Mouse (Mus musculus) CH12.LX (cell line): ENCODE measurements at regions not wholly inside any gene's neighbourhood (a gene's known extent, or its start where the extent isn't known, plus 50 kb on each side); places are given as distances from the start of the nearest gene placed in this dataset.

ENCODE experiments used
- DNase-seq: peaks from one replicate; pipeline ENCODE4 v3.0.0-alpha.2; 2013; ENCODE audit errors: extremely low read depth
- H3K27ac ChIP-seq: 2 replicates; pipeline ENCODE4 v1.5.1; 2012; ENCODE audit warnings: low read depth, mild to moderate bottlenecking, control low read depth, moderate library complexity; ENCODE audit not compliant: insufficient read depth
- H3K27me3 ChIP-seq: replicated peaks from 2 replicates; pipeline ENCODE3; 2012; ENCODE audit warnings: inconsistent platforms
- H3K36me3 ChIP-seq, 2 experiments: replicated peaks in 1 of 2; 2 replicates each; pipeline versions ENCODE3 to v1.6.1; 2012; ENCODE audit warnings: inconsistent platforms in 1 of 2, low read length in 1 of 2, mild to moderate bottlenecking in 1 of 2, mixed read lengths in 1 of 2, moderate library complexity in 1 of 2; ENCODE audit not compliant: control insufficient read depth in 1 of 2, insufficient read depth in 1 of 2
- H3K4me1 ChIP-seq, 2 experiments: 2 replicates each; pipeline ENCODE4 v1.6.1; 2012; ENCODE audit warnings: inconsistent platforms in 1 of 2, moderate library complexity in 1 of 2; ENCODE audit not compliant: insufficient read depth in 2 of 2, control insufficient read depth in 1 of 2
- H3K4me2 ChIP-seq: 2 replicates; pipeline ENCODE4 v1.6.1; 2012; ENCODE audit warnings: low read depth, mild to moderate bottlenecking, control low read depth; ENCODE audit not compliant: poor library complexity, insufficient read depth, severe bottlenecking
- H3K4me3 ChIP-seq, 3 experiments: fragments of 150-350 bp in 1 of 3; sonication (generic) in 1 of 3; replicated peaks in 1 of 3; 2 replicates each; pipeline versions ENCODE3 to v1.5.1; 2011 to 2012; ENCODE audit warnings: low read depth in 2 of 3, low read length in 2 of 3, mild to moderate bottlenecking in 2 of 3, moderate library complexity in 2 of 3, control low read depth in 1 of 3, improper control_type of control experiment in 1 of 3, inconsistent platforms in 1 of 3, mixed read lengths in 1 of 3; ENCODE audit not compliant: poor library complexity in 1 of 3
- H3K79me2 ChIP-seq: replicated peaks from 2 replicates; pipeline ENCODE4 v1.6.1; 2012; ENCODE audit warnings: mild to moderate bottlenecking, moderate library complexity; ENCODE audit not compliant: control insufficient read depth, poor library complexity, insufficient read depth, severe bottlenecking; ENCODE audit errors: extremely low read depth
- H3K9ac ChIP-seq: 2 replicates; pipeline ENCODE4 v1.6.1; 2012; ENCODE audit warnings: low read depth, mild to moderate bottlenecking, control low read depth, moderate library complexity; ENCODE audit not compliant: insufficient read depth
- H3K9me3 ChIP-seq: replicated peaks from 2 replicates; pipeline ENCODE3; 2012; ENCODE audit warnings: low read length, inconsistent platforms, mixed read lengths
- CHD2 ChIP-seq: IDR thresholded peaks from 2 replicates; pipeline ENCODE4 v1.6.1; 2011; ENCODE audit warnings: low read length, improper control_type of control experiment
- CTCF ChIP-seq, 2 experiments: IDR thresholded peaks in 1 of 2; conservative IDR thresholded peaks in 1 of 2; 2 replicates each; pipeline ENCODE4 v1.5.1; 2011 to 2012; ENCODE audit warnings: low read depth in 2 of 2, low read length in 2 of 2, improper control_type of control experiment in 1 of 2, inconsistent platforms in 1 of 2, mild to moderate bottlenecking in 1 of 2, moderate library complexity in 1 of 2
- ELF1 ChIP-seq: IDR thresholded peaks from 2 replicates; pipeline ENCODE4 v1.6.1; 2014; ENCODE audit warnings: low read depth, mild to moderate bottlenecking, inconsistent platforms, low read length, improper control_type of control experiment
- EP300 ChIP-seq: IDR thresholded peaks from 2 replicates; pipeline ENCODE4 v1.6.1; 2011; ENCODE audit warnings: low read length, improper control_type of control experiment
- GABPA ChIP-seq: IDR thresholded peaks from 2 replicates; pipeline ENCODE4 v1.6.1; 2012; ENCODE audit warnings: low read depth, low read length, improper control_type of control experiment, inconsistent platforms; ENCODE audit not compliant: insufficient replicate concordance
- IRF4 ChIP-seq: IDR thresholded peaks from 2 replicates; pipeline ENCODE4 v1.6.1; 2014; ENCODE audit warnings: low read depth, mild to moderate bottlenecking, inconsistent platforms, low read length, improper control_type of control experiment
- JUN ChIP-seq: IDR thresholded peaks from 2 replicates; pipeline ENCODE4 v1.6.1; 2011; ENCODE audit warnings: low read depth, mild to moderate bottlenecking, low read length, improper control_type of control experiment, moderate library complexity; ENCODE audit not compliant: insufficient read depth
- MAFK ChIP-seq: IDR thresholded peaks from 2 replicates; pipeline ENCODE4 v1.6.1; 2011; ENCODE audit warnings: low read length, improper control_type of control experiment; ENCODE audit not compliant: insufficient replicate concordance
- MAX ChIP-seq: IDR thresholded peaks from 2 replicates; pipeline ENCODE4 v1.6.1; 2011; ENCODE audit warnings: low read length, improper control_type of control experiment
- MXI1 ChIP-seq: IDR thresholded peaks from 2 replicates; pipeline ENCODE4 v1.6.1; 2011; ENCODE audit warnings: mild to moderate bottlenecking, low read depth, low read length, improper control_type of control experiment
- NELFE ChIP-seq: IDR thresholded peaks from 2 replicates; pipeline ENCODE4 v1.6.1; 2011; ENCODE audit warnings: low read depth, low read length, improper control_type of control experiment
- POLR2A ChIP-seq: IDR thresholded peaks from 2 replicates; pipeline ENCODE4 v1.6.1; 2011; ENCODE audit warnings: low read depth, mild to moderate bottlenecking, improper control_type of control experiment, low read length
- POLR2AphosphoS2 ChIP-seq: IDR thresholded peaks from 2 replicates; pipeline ENCODE4 v1.6.1; 2011; ENCODE audit warnings: low read depth, low read length, improper control_type of control experiment
- RAD21 ChIP-seq: IDR thresholded peaks from 2 replicates; pipeline ENCODE4 v1.6.1; 2011; ENCODE audit warnings: low read depth, mild to moderate bottlenecking, low read length, improper control_type of control experiment, moderate library complexity
- USF1 ChIP-seq: IDR thresholded peaks from 2 replicates; pipeline ENCODE4 v1.6.1; 2014; ENCODE audit warnings: low read depth, mild to moderate bottlenecking, inconsistent platforms, low read length, improper control_type of control experiment
- USF2 ChIP-seq: conservative IDR thresholded peaks from 2 replicates; pipeline ENCODE4 v1.6.1; 2011; ENCODE audit warnings: low read depth, low read length, improper control_type of control experiment
- ZKSCAN1 ChIP-seq: IDR thresholded peaks from 2 replicates; pipeline ENCODE4 v1.6.1; 2012; ENCODE audit warnings: low read depth, inconsistent platforms, low read length, improper control_type of control experiment, borderline replicate concordance
- ZNF384 ChIP-seq: IDR thresholded peaks from 2 replicates; pipeline ENCODE4 v1.6.1; 2012; ENCODE audit warnings: low read depth, low read length, improper control_type of control experiment, inconsistent platforms
- dilution Hi-C: fragments of 300-500 bp; cut with MboI; formaldehyde crosslinking; loops from 2 replicates; pipeline ENCODE4 v1.14.3; 2020; ENCODE audit warnings: low sequenced_read_pairs; ENCODE audit not compliant: extremely low pct_unique_long_range_greater_than_20kb, extremely low pct_ligation_motif_present
- in situ Hi-C: fragments of 300-500 bp; cut with MboI; formaldehyde crosslinking; loops from 3 replicates; pipeline ENCODE4 v1.14.3; 2019; ENCODE audit warnings: low sequenced_read_pairs, low pct_ligation_motif_present, low pct_unique_long_range_greater_than_20kb, mixed read lengths

DNA sequence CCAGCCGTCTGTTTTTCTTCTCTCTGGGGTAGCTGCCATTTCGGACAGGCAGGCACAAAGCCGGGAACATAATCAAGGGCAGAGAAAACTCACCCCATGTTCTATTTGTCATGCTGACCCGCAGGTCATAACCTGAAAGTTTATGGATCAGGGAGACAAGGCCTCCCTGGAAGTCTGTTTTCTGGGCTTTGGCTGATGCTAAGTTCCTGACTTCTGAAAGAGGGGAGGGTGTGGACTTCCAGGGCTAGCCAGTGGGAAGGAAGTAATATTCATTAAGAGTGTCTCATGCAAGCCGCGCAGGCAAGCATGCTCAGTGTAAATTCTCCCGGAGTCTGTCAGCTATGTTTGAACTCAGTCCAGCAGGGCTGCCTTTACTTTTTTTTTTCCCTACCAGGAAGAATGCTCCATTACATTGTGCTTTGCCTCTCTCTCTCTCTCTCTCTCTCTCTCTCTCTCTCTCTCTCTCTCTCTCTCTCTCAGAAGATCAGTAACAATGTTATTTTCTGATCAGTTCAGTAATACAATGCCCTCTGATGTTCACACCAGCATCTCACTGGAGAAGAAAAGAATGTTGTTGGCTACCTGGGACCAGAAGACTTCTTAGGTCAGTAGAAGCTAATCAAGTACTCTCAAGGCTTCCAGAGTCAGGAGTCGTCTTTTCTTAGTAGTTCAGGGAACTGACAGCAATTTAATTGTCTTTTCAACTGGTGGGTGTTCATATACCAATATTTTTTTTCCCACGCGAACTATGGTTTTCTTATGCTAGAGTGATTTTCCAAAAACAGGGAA, 165.5 kb upstream of the Ubash3b start:
- H3K4me3 ChIP-seq, result no peak overlapping the region

DNA sequence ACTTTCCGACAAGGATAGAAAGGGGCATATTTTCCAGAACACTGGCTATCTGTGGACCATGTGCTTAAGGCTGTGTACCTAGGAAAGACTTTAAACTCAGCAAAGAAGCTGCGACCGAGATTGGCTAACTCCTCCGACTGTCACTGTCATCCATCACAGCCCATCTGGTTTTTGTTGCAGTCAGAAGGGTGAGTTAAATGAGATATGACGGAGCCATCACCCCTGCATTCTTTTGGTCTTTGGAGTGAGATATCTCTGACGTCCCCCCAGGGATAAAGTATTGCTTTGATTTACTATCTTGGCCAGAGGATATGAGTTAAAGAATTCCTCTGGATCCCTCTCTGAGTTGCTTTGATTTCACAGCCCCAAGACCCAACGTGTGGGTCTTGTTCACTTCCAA, 160.0 kb upstream of the Ubash3b start:
- no peaks in the 10 kb centered on the region for H3K9me3 ChIP-seq
- H3K4me2 ChIP-seq, result no peak overlapping the region
- DNase-seq, result no peak
- no peak overlapping the region for H3K9ac ChIP-seq
- TF ChIP-seq RAD21 (no peak), POLR2AphosphoS2 (no peak), CHD2 (no peak)
- dilution Hi-C loops, result no loop called here
- H3K27me3 ChIP-seq, result no peaks in the 10 kb centered on the region
- no peaks in the 10 kb centered on the region for H3K36me3 ChIP-seq
- H3K79me2 ChIP-seq, result no peaks in the 10 kb centered on the region
- in situ Hi-C loops, result no loop called here
- no peak overlapping the region for H3K27ac ChIP-seq
- H3K4me1 ChIP-seq, result no peaks in the 10 kb centered on the region; a peak in 1 of 4 replicates
- H3K4me3 ChIP-seq, result no peak overlapping the region

More for the DNA sequence above, 165.5 kb upstream of the Ubash3b start:
- Histone ChIP-seq H3K4me1 (peaks cover 7 to 35% of the 10 kb centered on the region in 2 experiments; a peak in 3 of 4 replicates), H3K9ac (no peak overlapping the region), H3K9me3 (no peaks in the 10 kb centered on the region), H3K79me2 (no peaks in the 10 kb centered on the region), H3K36me3 (no peaks in the 10 kb centered on the region), H3K27ac (no peak overlapping the region), H3K4me2 (no peak overlapping the region), H3K27me3 (no peaks in the 10 kb centered on the region)
- TF ChIP-seq IRF4 (no peak), NELFE (no peak), MXI1 (no peak), RAD21 (no peak), JUN (no peak), MAFK (no peak), EP300 (no peak), ZNF384 (no peak), MAX (no peak), ELF1 (no peak)
- in situ Hi-C loops (no loop called here), dilution Hi-C loops (no loop called here)
- DNase-seq, result no peak

DNA sequence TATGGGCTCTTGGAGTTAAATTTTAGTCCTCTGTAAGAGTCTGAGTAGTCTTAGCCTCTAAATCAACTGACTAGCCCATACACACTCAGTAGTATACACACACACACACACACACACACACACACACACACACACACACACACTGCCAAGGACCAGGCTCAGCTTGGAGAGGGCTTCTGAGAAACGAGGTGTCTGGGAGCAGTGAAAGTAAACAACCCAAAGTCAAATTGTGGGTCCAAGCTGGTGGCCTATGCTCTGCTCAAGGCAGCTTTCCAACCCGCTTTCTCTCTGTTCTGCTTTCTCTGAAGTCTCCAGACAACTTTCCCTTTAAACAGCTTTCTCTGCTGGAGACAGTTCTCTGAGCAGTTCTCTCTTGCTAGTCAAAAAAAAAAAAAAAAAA, 157.6 kb upstream of the Ubash3b start:
- Histone ChIP-seq H3K4me2 (no peak overlapping the region), H3K9ac (no peak overlapping the region), H3K79me2 (no peaks in the 10 kb centered on the region), H3K36me3 (no peaks in the 10 kb centered on the region), H3K27me3 (no peaks in the 10 kb centered on the region), H3K4me1 (no peaks in the 10 kb centered on the region), H3K9me3 (no peaks in the 10 kb centered on the region), H3K4me3 (no peak overlapping the region), H3K27ac (no peak overlapping the region)
- dilution Hi-C loops (no loop called here), in situ Hi-C loops (no loop called here)
- DNase-seq, result no peak
- TF ChIP-seq JUN (no peak), MXI1 (no peak), POLR2AphosphoS2 (no peak), USF1 (no peak), CTCF (conservative IDR thresholded peaks at IDR 0.05 in 1 of 2, IDR thresholded peaks at IDR 0.05 in 1 of 2; ENCODE audit: low read depth in 2 of 2, low read length in 2 of 2) (no peak), GABPA (no peak), USF2 (no peak), ZKSCAN1 (no peak), ELF1 (no peak), POLR2A (no peak)
